Mouse (Mus musculus) induced T-regulatory cell, adult 2 months (primary cell): ENCODE data around the gene Mtss1l.

Experiments
- DNase-seq: peaks from one replicate; pipeline ENCODE4 v3.0.0-alpha.2; 2012; ENCODE audit warnings: low read depth

Gene Mtss1l

DNA sequence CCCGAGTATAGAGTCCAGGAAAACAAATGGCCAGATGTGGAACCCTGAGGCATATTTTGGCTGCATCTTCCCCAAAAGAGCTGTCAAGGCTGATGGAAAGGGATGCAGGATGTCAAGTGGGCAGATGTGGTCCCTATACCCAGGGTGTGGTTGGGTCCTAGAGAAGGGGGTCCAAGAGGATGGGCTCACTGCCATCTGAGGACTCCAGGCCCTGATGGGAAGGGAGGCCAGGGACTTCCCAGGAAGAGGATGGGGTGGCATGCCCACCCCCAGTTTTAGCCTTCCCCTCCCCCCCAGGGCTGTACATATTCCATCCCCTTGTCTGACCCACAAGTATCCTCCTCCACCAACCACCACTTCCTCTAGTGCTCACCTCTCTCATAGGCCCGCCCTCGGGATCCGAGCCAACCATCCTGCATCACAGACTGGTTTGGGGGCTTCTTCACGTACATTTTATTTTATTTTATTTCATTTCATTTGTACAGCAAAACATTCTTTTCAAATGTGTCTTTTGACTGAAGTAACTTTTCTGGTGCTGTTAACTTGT, 19.4 kb downstream of the Mtss1l start:
- DNase-seq, result no peak

DNA sequence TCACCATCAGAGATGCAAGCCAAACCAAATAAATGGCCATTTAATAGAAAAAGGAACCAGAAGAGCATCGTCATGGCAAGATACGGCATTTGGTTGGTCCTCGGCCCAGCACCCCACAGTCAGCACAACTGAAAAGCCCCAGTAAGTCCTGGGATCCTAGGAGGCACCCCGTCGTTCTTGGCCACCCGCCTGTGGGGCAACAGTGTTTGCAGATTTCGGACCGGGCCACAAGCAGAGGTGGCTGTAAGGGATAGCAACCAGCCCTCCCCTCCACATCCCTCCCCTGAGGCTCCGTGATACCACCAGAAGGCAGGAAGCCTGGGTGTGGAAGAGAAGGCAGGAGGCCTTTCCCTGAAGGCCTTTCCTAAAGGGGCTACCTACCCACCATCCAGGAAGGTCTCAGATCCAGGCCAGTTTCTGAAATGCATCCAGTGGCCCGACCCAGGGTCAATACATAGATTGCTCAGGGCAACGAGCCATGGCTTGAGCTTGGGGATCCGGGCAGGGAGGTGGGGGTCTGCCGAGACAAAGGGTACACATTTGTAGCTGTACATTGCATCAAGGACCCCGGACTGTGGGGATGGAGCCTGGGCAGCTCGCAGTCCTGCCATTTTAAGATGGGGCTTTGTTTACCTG, 20.7 kb downstream of the Mtss1l start:
- DNase-seq, result no peak

DNA sequence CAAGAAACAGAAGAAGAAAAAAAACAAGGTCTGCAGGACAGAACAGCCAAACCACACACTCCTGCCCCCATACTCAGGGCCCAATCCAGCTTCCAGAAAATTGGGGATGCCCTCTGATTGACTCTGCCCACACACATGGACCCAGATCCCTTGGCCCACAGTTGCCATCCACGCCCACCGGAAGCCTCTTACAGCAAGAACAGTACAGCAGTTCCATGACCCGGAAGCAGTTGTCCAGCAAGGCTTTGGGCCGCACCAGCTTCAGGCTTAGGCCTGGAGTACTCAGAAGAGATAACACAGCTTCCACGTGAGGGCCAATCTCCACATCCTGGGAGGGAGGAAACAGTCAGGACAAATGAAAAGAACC, 21.2 kb downstream of the Mtss1l start:
- no peak for DNase-seq

DNA sequence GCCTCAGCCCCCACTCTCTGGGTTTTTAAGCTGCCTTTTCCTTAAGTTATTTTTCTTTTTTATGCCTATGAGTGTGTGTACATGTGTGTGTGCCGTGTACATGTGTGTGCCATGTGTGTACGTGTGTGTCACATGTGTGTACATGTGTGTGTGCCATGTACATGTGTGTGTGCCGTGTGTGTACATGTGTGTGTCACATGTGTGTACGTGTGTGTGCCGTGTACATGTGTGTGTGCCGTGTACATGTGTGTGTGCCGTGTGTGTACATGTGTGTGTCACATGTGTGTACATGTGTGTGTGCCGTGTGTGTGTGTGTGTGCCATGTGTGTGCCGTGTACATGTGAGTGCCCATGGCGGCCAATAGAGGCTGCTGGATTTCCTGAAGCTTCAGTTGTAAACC, 23.9 kb downstream of the Mtss1l start:
- DNase-seq, result no peak

DNA sequence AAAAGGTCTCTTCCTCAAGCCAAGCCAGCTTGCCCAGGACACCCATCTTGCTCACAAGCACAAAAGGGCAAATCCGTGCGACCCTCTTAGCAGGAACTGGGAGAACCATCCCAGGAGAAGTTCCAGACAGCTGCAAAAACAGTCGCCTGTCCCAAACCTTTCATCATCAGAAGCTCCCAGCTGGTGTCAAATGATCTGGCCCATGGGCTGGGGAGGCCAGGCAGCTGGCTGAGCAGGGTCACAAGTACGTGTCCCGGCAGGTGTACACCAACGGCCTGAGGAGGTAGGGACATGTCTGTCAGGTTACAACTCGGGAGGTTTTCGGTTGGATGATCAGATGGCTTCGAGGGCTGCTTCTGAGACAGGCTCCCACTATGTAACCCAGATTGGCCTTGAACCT, 25.4 kb downstream of the Mtss1l start:
- no peak for DNase-seq

DNA sequence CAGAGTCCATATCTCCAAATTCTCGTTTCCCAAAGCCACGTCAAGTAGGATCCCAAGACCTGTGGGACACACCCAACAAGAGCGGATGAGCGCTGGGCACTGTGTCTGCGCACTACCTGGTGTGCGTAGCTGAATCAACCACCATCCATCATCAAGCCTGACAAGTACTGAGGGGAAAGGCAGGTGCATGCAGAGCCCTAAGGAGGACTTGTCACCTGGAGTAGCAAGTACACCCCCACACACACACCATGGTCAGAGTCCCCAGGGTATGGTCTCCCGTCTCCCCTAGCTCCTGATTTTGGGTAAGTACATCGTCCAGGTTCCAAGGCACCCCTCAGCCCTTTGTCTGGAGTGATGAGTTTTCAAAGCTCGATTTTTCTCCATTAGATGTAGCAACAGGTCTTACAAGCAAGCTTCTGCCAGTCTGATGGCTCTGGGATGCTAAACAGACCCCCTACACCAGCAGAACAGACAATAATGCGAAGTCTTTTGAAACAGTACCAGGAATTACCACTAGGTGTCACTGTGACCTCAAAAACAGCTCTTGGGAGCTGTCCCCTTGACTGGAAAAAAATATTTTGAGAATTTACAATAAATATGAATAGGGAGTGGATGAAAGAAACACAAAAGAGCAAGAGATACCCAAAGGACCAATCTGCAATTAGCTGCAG, 28.4 kb downstream of the Mtss1l start:
- peak; percentile 80 for DNase-seq

DNA sequence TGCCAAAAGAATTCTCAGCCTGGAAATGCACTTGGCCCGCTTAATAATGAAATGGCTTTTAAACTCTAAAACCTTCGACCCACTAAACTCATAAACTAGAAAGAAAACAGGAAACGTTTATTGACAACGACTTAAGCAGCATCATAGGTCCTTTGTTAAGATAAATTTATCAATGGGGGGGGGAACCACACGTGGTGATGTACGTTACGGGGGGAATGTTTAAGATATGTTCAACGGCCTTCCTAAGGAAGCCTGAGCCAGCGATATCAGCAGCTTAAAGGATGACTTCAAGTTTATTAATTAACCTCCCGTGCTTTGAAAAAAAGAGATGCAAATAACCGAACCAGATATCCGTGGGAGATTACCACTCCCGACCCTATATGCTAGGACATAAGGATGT, 29.0 kb downstream of the Mtss1l start:
- no peak for DNase-seq

DNA sequence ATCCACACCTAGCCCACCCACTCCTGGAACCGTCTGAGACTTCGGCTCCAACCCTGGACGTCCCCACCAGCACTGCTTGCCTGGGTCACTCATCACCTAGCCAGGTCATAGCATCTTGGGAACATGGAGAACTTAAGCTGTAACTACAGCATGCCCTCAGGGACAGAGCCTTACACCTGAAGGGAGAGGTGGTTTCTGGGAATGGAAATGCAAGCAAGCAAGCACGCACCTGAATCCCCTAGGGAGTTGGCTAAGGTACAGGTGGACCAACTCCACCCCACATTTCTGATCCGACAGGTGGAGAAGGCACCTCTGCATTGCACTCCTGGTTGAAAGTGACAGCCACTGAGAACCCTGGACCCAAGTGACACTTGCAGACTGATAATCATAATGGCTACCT, 30.2 kb downstream of the Mtss1l start:
- DNase-seq, result no peak

DNA sequence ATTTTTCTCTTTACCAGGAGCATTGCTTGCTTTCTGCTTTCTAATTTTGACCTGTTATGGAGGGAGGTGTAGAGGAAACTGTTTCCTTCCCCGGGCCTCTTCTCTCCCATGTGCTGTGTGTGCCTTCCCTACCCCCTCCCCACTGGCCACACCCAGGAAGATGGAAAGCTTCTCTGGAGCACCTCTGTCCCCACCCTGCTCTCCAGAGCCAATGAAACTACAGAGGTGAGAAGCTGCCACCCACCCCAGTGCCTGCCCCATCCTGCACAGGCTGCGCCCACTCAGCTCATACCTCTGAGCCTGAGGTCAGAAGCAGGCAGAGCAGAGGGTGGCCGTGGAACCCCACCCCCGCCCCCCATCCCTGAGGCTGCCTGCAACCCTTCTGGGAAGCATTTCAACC, 33.4 kb downstream of the Mtss1l start:
- DNase-seq, result no peak

DNA sequence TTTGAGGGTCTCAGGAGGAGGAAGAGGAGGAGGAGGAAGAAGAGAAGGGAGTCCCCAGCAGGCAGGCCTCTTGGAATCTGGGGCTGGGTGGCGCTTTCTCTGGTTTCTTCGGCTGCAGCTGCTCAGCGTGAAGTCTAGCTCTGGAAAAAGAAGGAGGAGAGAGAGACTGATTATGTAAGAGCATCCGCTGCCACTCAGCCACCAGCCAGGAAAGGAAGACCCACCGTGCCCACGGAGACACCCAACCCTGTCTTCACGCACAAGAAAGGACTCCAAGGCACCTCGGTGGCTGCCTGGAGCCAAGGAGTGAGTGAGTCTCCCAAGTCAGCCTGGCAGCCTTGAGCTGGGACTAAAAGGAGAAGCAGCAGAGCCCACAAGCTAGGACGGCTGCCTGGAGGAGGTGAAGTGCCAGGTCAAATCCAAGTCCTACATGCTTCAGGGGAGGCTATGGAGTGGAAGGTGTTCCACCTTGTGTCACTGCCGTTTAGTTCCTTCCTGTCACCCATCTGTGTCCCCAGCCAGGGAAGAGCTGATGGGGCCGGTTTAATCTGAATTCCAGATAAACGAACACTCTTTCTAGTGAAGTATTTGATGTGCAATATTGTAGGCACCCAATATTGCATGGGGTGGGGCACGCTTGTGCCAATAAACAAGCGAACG, 34.4 kb downstream of the Mtss1l start:
- DNase-seq, result no peak

DNA sequence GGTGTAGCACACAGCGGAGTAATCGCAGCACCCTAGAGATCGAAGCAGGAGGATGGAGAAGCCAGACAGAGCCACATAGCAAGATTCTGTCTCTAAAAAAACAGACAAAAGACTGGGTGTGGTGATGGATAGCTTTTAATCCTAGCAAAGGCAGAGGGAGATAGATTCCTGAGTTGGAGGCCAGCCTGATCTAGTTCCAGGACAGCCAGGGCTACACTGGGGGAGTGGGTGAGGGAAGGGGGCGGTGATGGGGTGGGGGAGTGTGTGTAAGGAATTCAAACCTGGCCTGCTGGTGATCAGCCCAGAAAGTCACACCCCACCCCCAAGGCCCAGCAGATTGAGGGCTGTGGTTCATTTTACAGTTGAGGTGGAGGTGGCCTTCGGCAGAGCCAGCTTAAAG, 34.9 kb downstream of the Mtss1l start:
- DNase-seq, result no peak

DNA sequence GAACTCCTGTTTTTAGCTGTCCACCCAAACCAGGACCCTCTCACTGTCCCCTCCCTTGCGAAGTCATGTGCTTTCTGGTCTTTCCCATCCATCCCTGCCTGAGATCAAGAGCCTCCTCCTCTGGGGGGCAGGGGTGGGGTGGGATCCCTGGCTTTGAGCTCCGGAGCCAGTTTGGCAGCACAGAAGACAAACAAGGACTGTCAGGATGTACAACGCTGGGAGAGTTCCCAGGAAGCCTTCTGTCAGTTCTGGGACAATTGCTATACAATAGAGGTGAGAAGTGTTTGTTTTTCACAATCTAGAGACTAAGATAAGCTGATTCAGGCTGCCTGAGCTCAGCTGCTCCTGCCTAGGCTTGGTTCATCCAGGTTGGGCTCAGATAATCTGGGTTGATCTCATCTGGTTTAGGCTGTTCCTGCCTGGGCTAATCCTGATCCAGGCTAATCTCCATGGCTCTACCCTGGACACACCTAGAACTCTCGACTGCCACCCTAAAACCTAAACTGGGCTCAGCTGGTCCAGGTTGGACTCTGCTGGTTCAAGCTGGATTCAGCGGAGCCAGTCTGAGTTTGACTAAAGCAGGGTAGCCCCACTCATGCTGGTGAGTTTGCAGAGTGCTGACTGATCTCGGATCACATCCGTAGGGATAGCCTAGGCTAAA, 39.1 kb downstream of the Mtss1l start:
- no peak for DNase-seq

DNA sequence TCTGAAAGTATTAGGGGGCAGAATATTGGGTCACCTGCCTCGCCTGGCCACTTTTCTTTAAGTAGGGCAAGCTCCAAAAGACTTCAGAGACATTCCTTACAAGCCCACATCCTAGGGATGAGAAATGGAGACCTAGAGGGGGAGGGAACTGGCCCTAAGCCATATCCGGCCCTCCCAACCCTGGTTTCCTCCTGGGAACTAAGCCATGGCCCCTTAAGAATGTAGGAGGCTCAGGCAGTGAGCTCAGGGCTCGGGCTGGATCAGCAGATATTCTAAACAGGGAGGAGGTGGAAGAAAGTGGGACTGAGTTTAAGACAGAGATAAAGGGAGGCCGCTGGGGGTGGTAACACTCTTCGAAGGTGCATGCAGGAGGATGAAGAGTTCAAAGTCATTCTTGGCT, 39.9 kb downstream of the Mtss1l start:
- no peak for DNase-seq

DNA sequence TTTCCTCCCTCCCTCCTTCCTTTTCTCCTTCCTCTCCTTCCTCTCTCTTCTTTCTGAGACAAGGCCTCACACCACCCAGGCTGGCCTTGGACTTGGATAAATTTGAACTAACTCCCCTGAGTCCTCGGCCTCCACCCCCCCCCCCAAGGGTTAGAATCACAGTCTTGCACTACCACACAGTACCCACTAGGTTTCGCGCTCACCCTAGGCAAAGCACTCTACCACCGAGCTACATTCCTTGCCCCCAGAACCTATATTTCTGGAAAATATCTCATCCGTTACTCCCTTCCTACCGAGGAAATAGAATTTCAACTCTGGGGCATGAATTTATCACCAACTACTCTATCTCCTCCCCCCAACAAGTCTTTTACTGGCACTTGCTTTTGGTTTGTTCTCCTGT, 40.7 kb downstream of the Mtss1l start:
- DNase-seq, result no peak

DNA sequence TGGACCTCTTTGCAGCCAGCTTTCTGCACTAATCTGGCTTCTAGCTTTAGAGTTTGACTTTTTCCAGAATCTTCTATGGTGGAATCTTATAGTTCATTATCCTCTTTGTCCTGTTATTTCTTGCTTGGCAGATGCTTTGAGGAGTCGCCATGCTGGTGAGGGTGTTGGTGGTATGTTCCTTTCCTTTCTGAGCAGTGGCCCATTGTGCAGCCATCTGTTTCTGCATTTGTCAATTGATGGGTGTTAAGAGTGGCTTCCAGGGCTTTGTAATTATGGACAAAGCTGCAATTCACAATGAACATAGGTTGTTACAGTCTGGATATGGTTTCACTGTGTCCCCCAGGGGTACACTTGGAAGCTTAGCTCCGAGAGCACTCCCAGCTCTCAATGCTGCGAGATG, 43.4 kb downstream of the Mtss1l start:
- no peak for DNase-seq

DNA sequence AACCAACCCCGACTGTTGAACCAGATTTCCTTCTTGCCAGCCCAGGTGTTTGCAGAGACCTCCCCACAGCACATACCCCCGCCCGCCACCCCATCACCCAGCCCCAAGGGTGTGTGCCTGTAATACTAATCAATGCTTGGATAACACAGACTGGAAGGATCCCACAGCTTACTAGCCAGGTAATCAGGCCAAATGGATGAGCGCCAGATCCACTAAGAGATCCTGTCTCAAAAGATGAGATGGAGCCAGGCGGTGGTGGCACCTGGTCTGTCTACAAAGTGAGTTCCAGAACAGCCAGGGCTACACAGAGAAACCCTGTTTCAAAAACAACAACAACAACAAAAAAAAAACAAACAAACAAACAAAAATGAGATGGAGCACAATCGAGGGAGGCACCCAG, 46.0 kb downstream of the Mtss1l start:
- DNase-seq, result no peak

DNA sequence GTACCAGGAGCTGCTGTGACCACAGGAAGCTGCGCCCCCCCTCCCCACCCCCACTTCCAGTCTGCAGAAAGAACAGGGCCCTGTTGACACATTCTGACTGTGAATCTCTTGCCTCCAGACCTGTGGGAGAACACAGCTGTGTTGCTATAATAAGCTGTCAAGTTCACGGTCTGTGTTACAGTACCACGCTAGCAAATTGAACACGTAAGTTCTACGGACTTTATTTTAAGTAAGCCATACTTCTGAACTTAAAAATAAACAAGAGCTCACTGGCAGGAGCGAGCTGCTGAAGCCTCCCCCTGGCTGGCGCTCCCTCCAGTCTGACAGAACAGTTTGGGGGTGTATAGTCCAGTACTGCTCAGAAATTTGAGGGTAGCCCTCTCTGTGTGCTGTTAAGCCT, 51.2 kb downstream of the Mtss1l start:
- DNase-seq, result no peak

DNA sequence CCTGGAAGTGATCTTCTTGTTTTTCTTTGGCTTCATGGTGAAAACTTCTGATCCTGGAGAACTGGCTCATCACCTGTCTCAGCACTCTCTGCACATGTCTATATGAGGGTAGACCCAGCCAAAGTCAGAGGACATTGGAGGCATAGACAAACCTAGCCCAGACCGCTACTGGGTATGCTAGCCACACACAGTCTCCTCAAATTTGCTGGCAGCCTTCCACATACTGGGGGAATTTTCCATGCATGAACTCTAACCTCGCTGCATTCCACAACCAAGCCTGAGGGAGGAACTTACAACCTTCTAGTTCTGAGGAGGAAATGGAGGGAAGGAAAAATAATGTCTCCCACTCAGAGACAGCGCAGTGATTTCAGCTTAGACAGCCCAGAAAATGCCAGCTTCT, 52.8 kb downstream of the Mtss1l start:
- DNase-seq, result no peak

DNA sequence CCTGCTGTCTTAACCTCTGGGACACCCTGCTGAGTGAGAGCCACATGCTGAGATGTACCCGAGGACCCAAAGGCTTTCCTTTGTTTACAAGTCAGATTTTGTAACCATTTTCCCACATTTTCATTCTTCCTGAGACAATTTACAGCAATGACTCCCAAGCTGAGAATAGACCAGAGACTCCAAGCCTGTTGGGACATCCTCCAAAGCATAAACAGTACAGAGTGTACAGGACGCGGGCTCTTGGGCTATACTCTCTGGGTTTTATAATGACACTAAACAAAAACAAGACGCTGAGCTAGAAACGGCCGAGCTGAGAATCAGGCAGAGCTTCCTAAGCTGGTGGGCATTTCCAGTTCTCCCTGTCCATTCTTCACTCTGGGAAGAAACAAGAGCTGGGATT, 53.4 kb downstream of the Mtss1l start:
- no peak for DNase-seq

DNA sequence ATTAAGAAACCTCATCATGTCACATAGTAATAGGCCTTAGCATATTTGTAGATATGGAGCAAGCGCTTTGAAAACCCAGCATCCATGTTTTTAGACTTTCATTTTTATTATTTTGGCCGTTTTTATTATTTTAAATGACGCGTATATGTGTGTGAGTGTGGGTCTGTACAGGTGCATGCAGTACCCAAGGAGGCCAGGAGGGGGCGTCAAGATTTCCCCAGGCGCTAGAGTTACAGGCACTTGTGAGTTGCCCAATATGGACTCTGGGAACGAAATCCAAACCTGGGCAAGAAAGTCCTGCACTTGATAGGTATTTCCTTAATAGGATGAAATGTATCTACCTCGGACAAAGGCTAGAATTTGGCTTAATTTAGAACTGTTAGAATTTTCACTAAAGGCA, 54.0 kb downstream of the Mtss1l start:
- peak; percentile 36 for DNase-seq

DNA sequence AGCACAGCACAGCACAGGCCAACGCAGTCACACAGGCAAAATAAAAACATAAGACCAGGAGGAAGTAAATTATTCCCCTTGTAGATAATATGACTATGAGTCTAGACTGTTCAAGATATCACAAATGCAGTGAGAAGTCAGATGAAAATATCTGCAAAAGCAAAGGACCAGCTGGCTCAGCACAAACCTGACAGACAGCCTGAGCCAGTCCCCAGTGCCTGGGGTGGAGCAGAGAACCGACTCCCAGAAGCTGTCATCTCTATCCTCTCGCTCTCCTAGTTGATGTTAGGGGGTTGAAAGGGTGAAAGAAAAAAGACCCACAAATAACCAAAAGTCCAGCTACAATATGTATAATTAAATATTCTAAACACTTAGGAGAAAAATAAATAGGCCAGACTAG, 54.4 kb downstream of the Mtss1l start:
- DNase-seq, result no peak

DNA sequence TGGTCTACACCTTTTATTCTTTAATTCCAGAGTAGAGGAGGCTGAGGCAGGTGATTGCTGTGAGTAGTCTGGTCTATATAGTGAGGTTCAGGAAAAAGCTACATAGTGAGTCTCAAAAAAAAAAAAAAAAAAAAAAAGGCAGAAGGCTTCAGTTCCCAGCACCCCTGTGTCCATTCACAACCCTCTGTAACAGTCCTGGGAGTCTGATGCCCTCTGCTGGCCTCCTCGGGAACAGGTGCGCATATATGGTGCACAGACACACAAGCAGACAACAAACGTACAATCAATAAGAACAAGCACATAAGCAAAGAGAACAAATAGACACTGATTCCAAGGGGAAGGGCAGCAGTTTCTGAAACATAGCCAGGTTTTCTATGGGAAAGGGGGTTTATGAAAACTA, 55.1 kb downstream of the Mtss1l start:
- DNase-seq, result no peak
